Mouse (Mus musculus): ENCODE measurements around the gene Ap2a1.

DNA sequence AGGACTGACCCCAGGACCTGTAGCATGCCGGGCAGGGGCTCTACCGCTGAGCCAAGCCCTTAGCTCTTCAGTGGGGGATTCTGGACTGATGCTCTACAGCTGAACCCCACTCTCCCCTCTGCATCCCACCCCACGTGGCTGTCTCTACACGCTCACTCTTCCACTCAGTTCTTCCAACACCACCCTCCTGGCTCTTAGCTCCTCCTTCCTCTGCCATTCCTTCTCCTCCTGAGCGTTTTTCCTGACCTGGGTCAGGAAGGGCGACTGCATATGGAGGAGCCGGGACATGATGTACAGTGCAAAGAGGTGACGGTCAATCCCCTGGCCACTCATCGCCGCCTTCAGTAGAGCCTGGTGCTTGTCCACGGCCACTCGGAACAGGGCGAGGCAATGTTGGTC lies 31.2 kb upstream of the Ap2a1 start:
- TF ChIP-seq ZC3H11A (IDR thresholded peaks at IDR 0.05; ENCODE audit: borderline replicate concordance, low read depth, low read length), result no peak
- TF ChIP-seq ZNF384 (IDR thresholded peaks at IDR 0.05; ENCODE audit: low read depth, low read length), result no peak

Measured in ES-E14 (cell line).